Mouse (Mus musculus): ENCODE results near the gene Ttc33.
"Not testable (repeated sequence)": the region's sequence is repeated elsewhere in the genome, so short reads cannot be mapped to it uniquely, and the experiment has no call there.

Ttc33 gene

DNA sequence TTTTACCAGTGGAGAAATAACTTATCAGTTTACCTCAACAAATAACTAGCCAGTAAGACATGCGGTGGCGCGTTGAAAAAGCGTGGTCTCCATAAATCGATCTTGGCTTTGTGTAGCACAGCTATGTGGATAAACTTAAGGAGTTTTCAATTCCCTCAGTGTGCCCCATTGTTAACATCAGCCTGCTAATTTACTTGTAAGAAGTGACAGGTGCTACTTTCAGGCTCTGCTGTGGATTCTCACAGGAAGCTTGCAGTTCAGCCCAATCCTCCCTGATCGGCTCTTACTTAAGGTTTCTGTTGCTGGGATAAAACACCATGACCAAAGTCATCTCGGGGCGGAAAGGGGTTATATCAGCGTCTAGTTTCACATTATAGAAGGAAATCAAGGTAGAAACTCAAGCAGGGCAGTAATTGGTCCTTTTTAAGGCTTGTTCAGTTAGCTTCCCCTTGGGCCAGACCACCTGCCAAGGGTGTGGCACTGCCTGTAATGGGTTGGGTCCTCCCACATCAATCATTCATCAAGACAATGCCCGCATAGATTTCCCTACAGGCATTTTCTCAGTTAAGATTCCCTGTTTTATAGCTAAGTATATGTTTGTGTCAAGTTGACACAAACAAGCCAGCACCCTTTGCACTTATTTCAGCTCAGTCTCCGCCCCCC lies 526 bp upstream of the Ttc33 start:
- peak; percentile 38 for DNase-seq (ENCODE audit: low read depth)

- DNase-seq (ENCODE audit: low read depth), result peak; percentile 35
These were observed 959 bp downstream of the Ttc33 start for GRCm38 (mm10) chr15:5186293-5186675.

GRCm38 (mm10) chr15:5187116-5187515 lies 1.8 kb downstream of the Ttc33 start:
- DNase-seq (ENCODE audit: low read depth), result peak; percentile 10

DNA sequence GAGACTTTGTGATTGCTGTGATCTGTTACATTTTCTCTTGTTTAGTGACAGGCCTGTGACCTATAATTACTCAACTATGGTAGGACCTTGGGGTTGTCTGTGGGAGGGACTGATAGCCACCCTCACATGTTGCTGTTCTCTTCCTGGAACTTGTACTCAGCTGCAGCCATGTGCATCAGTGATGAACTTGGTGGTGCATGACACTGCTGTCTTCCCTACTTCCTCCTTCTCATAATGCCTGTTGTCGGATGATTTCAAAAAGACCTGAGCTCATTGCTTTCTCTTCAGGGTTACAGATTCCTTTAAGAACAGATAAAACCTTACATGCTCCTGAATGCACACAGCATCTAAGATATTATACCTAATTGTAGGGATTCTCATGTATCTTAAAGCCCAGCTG lies 2.7 kb downstream of the Ttc33 start:
- DNase-seq (ENCODE audit: low read depth), result no peak

DNA sequence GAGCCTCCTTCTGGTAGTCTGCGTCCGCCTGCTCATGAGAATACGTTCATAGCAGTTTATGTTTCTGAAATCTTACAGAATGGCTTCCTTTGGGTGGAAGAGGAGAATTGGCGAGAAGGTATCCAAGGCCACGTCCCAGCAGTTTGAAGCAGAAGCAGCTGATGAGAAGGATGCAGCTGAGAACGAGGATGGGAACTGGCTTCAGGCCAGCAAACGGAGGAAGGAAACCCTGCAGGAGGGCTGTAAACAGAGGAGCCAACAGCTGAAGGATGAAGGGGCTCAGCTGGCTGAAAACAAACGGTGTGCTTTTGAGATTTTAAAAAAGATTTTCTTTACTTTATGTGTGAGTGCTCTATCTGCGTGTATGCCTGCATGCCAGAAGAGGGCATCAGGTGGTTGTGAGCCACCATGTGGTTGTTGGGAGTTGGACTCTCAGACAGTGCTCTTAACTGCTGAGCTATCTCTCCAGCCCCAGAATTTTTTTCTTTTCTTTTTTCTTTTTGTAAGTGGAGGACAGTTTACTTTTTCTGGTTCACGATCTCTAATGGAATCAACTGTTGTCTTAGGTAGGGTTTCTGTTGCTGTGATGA lies 4.3 kb downstream of the Ttc33 start:
- DNase-seq (ENCODE audit: low read depth), result no peak

- peak; percentile 44 for DNase-seq (ENCODE audit: low read depth)
These were observed 8.5 kb downstream of the Ttc33 start for GRCm38 (mm10) chr15:5193833-5194232.

- DNase-seq (ENCODE audit: low read depth), result no peak
These were observed 9.1 kb downstream of the Ttc33 start for GRCm38 (mm10) chr15:5194446-5194845.

DNA sequence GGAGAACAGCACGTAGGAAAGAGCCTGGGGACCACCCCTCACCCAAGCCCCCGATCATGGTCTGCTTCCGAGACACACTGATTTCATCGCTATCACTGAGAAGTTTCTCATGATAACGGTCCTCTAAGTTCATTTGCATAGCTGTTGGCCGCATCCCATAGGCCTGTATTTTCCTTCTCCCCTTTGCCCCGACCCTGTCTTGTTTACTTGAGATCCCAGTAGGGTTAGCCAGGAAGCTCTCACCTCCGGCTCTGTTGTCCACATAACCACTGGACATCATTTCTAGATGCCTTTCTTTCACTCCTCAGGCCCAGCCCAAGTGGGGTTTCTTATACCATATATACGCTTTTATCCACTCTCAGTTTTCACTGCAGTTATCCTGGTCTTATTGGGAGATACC lies 9.6 kb downstream of the Ttc33 start:
- no peak for DNase-seq (ENCODE audit: low read depth)

DNA sequence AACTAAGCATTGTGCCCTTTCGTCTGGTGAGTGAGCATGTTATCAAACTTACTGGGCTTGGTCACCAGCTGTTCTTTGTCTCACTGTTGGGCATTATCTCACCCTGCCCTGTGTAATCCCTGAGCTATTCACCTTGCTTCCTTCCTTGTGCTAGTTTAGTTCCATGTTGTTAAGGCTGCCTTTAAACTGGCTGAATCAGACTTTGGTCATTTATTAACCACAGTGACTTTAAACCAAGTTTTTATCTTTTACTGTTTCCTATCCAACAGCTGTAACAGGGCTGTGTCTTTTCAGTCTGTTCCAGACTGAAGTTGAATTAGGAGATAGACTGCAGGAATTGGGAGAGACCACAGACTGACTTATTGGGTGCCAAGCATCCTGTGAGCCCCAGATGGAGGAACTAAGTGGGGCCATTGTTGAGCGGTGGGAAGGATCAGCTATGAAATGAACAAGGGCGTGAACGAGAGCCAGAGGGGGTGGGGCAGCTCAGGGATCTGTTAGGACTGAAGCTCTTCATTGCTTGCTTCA lies 10.7 kb downstream of the Ttc33 start:
- DNase-seq (ENCODE audit: low read depth), result no peak

GRCm38 (mm10) chr15:5196691-5197090 lies 11.4 kb downstream of the Ttc33 start:
- DNase-seq (ENCODE audit: low read depth), result no peak

GRCm38 (mm10) chr15:5205222-5205621 lies 19.9 kb downstream of the Ttc33 start:
- DNase-seq (ENCODE audit: low read depth), result no peak

GRCm38 (mm10) chr15:5209116-5209515 lies 23.8 kb downstream of the Ttc33 start:
- DNase-seq (ENCODE audit: low read depth), result no peak

GRCm38 (mm10) chr15:5220491-5220890 lies 35.2 kb downstream of the Ttc33 start:
- no peak for DNase-seq (ENCODE audit: low read depth)

GRCm38 (mm10) chr15:5230746-5231145 lies 45.4 kb downstream of the Ttc33 start:
- not testable (repeated sequence) for DNase-seq (ENCODE audit: low read depth)

- DNase-seq (ENCODE audit: low read depth), result no peak
These were observed 49.3 kb downstream of the Ttc33 start for GRCm38 (mm10) chr15:5234659-5235058.

DNA sequence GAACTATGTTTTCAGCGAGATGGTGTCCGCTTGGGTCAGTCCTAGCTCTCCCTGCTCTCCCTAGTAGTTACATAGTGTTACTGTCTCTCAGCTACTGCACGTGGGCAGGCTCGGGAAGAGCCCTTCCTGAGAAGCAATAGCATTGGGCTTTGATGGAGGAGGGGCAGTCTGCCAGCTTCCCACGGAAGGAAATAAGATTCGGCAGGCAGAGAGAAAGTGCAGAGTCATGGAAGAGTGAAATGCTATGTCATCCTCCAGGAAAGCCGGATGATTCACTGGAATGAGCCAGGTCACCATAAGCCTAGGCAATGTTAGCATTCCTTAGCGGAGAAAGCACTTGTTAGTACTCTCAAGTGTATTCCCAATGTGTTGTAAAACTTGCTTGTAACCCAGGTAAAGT lies 50.2 kb downstream of the Ttc33 start:
- DNase-seq (ENCODE audit: low read depth), result no peak

- peak; percentile 91 for DNase-seq (ENCODE audit: low read depth)
These were observed 51.2 kb downstream of the Ttc33 start for GRCm38 (mm10) chr15:5236538-5236937.

GRCm38 (mm10) chr15:5237012-5237660 lies 51.8 kb downstream of the Ttc33 start:
- DNase-seq (ENCODE audit: low read depth), result peak; percentile 79

GRCm38 (mm10) chr15:5238073-5238472 lies 52.7 kb downstream of the Ttc33 start:
- DNase-seq (ENCODE audit: low read depth), result no peak

DNA sequence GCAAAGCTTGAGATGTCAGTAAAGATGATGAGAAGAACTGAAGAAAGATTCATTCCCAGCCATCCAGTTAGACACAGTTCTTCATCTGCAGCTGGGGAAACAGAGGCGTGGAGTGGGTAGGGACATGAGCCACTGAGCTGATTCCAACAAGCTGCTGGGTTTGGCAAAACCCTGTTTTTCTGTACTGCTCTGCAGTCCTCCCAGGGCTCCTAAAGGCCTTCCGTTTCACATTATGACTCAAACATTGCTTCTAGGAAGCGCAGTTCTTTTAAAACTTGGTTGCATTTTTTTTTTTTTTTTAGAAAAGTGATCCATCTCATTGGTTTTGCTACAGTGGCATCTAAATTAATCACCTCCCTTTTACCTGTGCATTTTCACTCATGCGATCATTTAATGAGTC lies 53.2 kb downstream of the Ttc33 start:
- DNase-seq (ENCODE audit: low read depth), result peak; percentile 36

DNA sequence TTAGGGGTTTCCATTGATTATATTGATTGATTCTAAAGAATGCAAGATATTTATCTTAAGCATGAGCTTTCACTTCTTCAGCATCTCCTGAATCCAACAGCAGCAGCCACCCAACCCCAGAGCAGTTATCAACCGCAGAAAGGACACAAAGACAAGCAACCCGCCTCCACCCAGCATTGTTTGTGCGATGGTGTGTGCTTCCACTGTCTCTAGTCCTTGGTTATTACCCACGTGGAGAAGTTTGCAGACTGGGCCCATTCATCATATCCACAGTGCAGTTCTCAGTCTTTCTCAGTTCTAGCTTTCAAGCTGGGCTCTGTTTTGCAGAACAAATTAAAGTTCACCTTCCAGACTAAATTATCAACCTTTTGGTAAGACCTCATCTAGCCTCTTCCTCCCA lies 54.0 kb downstream of the Ttc33 start:
- peak; percentile 27 for DNase-seq (ENCODE audit: low read depth)

GRCm38 (mm10) chr15:5239901-5240300 lies 54.6 kb downstream of the Ttc33 start:
- peak; percentile 30 for DNase-seq (ENCODE audit: low read depth)

- peak; percentile 31 for DNase-seq (ENCODE audit: low read depth)
These were observed 55.0 kb downstream of the Ttc33 start for GRCm38 (mm10) chr15:5240360-5240759.
